In the genomic region with DNA sequence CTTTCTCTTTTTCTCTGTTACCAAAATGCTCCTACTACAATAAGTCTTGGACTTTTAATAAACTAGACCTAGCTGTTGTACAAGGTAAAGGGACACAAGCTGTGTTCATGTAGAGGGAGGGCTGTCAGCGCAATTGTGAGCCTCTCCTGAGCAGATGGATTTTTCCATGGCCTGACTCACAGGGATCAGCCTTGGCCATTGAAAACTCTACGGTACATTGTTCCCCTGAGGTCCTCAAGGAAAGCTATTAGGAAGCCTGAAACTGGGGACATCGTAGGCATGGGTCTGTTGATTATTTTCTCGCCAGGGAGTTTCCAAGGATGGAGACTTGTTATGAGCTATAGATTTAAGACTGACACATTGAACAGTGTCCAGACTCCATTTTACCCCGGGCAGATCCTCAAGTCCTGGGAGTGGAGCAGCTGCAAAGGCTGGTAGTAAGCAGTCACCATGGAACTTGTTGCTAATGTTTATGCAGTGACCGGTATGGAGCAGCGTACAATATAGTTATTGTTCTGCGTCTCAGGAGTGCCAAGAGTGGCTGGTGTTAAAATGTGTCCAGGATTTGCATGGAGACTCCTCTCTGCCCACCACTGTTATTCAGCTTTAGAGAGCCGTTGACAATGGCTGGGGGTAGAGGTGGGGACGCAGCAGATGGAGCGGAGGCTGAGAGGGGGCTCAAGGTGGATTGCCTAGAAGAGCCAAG, we compare ENCODE assay signal across 14 mouse cellular contexts. TPM values are rescaled to one million over a fixed set of nuclear protein-coding genes. Genes with fewer than 3 reads are reported as not detected.
A peak's percentile ranks its signal among the peaks of the same experiment; 100 is the strongest.
DNase-seq lines count a peak whose midpoint lies in the region; ATAC-seq and TF ChIP-seq lines count a peak whose summit lies in the region.
"Had no signal": no experiment of that assay in that cellular context is flagged by ENCODE, and none has a peak within 500 bp of the region (broad histone marks: within the 10 kb centered on the region; RNA-seq: fewer than 3 reads in every experiment).

No protein-coding gene starts in this region.

- intact Hi-C loops in left cerebral cortex, adult 2 months (cut with DNase I): no loop called here
- intact Hi-C loops in left cerebral cortex, postnatal 36 days (cut with DNase I): no loop called here

- no peaks in the 10 kb centered on the region for H3K9me3 ChIP-seq in stomach, embryonic 14.5 days (ENCODE audit: control insufficient read depth, low read depth, low read length)
- no peaks in the 10 kb centered on the region for H3K9me3 ChIP-seq in stomach, postnatal 0 days (ENCODE audit: control insufficient read depth, low read length)
- H3K9me3 ChIP-seq in forebrain, embryonic 15.5 days: no peaks in the 10 kb centered on the region
- no peaks in the 10 kb centered on the region for H3K9me3 ChIP-seq in limb, embryonic 12.5 days
- H3K9me3 ChIP-seq in stomach, embryonic 16.5 days (replicated peaks; ENCODE audit: control insufficient read depth, low read length): no peaks in the 10 kb centered on the region
- H3K9me3 ChIP-seq in liver, embryonic 11.5 days (ENCODE audit: control insufficient read depth, low read length): no peaks in the 10 kb centered on the region

- TF ChIP-seq EP300 in stomach, postnatal 0 days (optimal IDR thresholded peaks at IDR 0.05): no peak

- TF ChIP-seq CTCF in stomach, postnatal 0 days (IDR thresholded peaks at IDR 0.05; ENCODE audit: low read depth): no peak
- TF ChIP-seq CTCF in left cerebral cortex, adult 2 months (IDR thresholded peaks at IDR 0.05): no peak

- H3K27me3 ChIP-seq in stomach, embryonic 14.5 days (ENCODE audit: control insufficient read depth, insufficient read depth, low read length): no peaks in the 10 kb centered on the region
- no peaks in the 10 kb centered on the region for H3K27me3 ChIP-seq in stomach, postnatal 0 days (ENCODE audit: control insufficient read depth, insufficient read depth, low read length)
- H3K27me3 ChIP-seq in forebrain, embryonic 15.5 days: no peaks in the 10 kb centered on the region
- H3K27me3 ChIP-seq in limb, embryonic 12.5 days: no peaks in the 10 kb centered on the region
- no peaks in the 10 kb centered on the region for H3K27me3 ChIP-seq in stomach, embryonic 16.5 days (ENCODE audit: control insufficient read depth, insufficient read depth, low read length)
- H3K27me3 ChIP-seq in liver, embryonic 11.5 days (replicated peaks; ENCODE audit: control insufficient read depth, insufficient read depth, low read length): no peaks in the 10 kb centered on the region

- no peaks in the 10 kb centered on the region for H3K4me1 ChIP-seq in stomach, embryonic 14.5 days (ENCODE audit: control insufficient read depth, insufficient read depth, low read length)
- H3K4me1 ChIP-seq in stomach, postnatal 0 days (replicated peaks; ENCODE audit: control insufficient read depth, insufficient read depth): no peaks in the 10 kb centered on the region
- H3K4me1 ChIP-seq in forebrain, embryonic 15.5 days: 0 out of 2 replicates have a peak, but pooled peaks cover 7% of the 10 kb centered on the region
- peaks cover 21% of the 10 kb centered on the region for H3K4me1 ChIP-seq in limb, embryonic 12.5 days (replicated peaks)
- H3K4me1 ChIP-seq in stomach, embryonic 16.5 days (ENCODE audit: control insufficient read depth, insufficient read depth, low read length): no peaks in the 10 kb centered on the region
- H3K4me1 ChIP-seq in liver, embryonic 11.5 days (replicated peaks; ENCODE audit: control insufficient read depth, insufficient read depth, low read length): no peaks in the 10 kb centered on the region

- no peak overlapping the region for H3K27ac ChIP-seq in stomach, embryonic 14.5 days (ENCODE audit: low read length)
- no peak overlapping the region for H3K27ac ChIP-seq in stomach, postnatal 0 days (replicated peaks)
- peak overlapping the region; percentile 21; the same call in 1 of the 2 replicates for H3K27ac ChIP-seq in forebrain, embryonic 15.5 days (replicated peaks)
- H3K27ac ChIP-seq in limb, embryonic 12.5 days: peak overlapping the region; percentile 69
- no peak overlapping the region for H3K27ac ChIP-seq in stomach, embryonic 16.5 days (ENCODE audit: low read length)
- no peak overlapping the region for H3K27ac ChIP-seq in liver, embryonic 11.5 days (ENCODE audit: low read depth, low read length)
- no peak overlapping the region for H3K27ac ChIP-seq in left cerebral cortex, adult 2 months

- no peak for DNase-seq in stomach, postnatal 0 days (ENCODE audit: low spot score)
- DNase-seq in liver, embryonic 11.5 days (ENCODE audit: low spot score): no peak
- no peak for DNase-seq in left cerebral cortex, adult 2 months (ENCODE audit: extremely low spot score in 1 of 2, low spot score in 2 of 2)
- DNase-seq in left cerebral cortex, postnatal 36 days (ENCODE audit: low spot score in 2 of 2): no peak
- DNase-seq: cerebellum, adult 8-10 months; gastrocnemius, postnatal 25 days; lung, embryonic 14.5 days; right cerebral cortex, postnatal 14 days; thymus, adult 18-20 months had no signal

- 72% methylated on average over 11 of the region's 11 CpGs for WGBS in stomach, embryonic 14.5 days
- 66% methylated on average over 11 of the region's 11 CpGs for WGBS in stomach, postnatal 0 days
- 26% methylated on average over 11 of the region's 11 CpGs for WGBS in forebrain, embryonic 15.5 days
- WGBS in limb, embryonic 12.5 days: 65% methylated on average over 11 of the region's 11 CpGs
- 68% methylated on average over 11 of the region's 11 CpGs for WGBS in stomach, embryonic 16.5 days
- WGBS in liver, embryonic 11.5 days: 82% methylated on average over 11 of the region's 11 CpGs

- H3K36me3 ChIP-seq in stomach, embryonic 14.5 days (ENCODE audit: control insufficient read depth, insufficient read depth, low read length): no peaks in the 10 kb centered on the region
- H3K36me3 ChIP-seq in stomach, postnatal 0 days (ENCODE audit: control insufficient read depth, insufficient read depth, low read length): no peaks in the 10 kb centered on the region
- no peaks in the 10 kb centered on the region for H3K36me3 ChIP-seq in forebrain, embryonic 15.5 days
- H3K36me3 ChIP-seq in limb, embryonic 12.5 days: no peaks in the 10 kb centered on the region
- no peaks in the 10 kb centered on the region for H3K36me3 ChIP-seq in stomach, embryonic 16.5 days (ENCODE audit: control insufficient read depth, insufficient read depth, low read length)
- H3K36me3 ChIP-seq in liver, embryonic 11.5 days (ENCODE audit: control insufficient read depth, insufficient read depth, low read length): no peaks in the 10 kb centered on the region

- H3K4me3 ChIP-seq in stomach, embryonic 14.5 days (ENCODE audit: low read depth, low read length): no peak overlapping the region
- H3K4me3 ChIP-seq in stomach, postnatal 0 days (ENCODE audit: low read depth, low read length): no peak overlapping the region
- no peak overlapping the region for H3K4me3 ChIP-seq in forebrain, embryonic 15.5 days
- no peak overlapping the region for H3K4me3 ChIP-seq in limb, embryonic 12.5 days (replicated peaks)
- no peak overlapping the region for H3K4me3 ChIP-seq in stomach, embryonic 16.5 days (replicated peaks; ENCODE audit: low read length)
- H3K4me3 ChIP-seq in liver, embryonic 11.5 days (ENCODE audit: low read depth, low read length): no peak overlapping the region
- H3K4me3 ChIP-seq in left cerebral cortex, adult 2 months: no peak overlapping the region

- no peak overlapping the region for H3K4me2 ChIP-seq in stomach, embryonic 14.5 days (replicated peaks; ENCODE audit: low read depth, low read length)
- no peak overlapping the region for H3K4me2 ChIP-seq in stomach, postnatal 0 days (replicated peaks; ENCODE audit: low read depth)
- no peak overlapping the region for H3K4me2 ChIP-seq in forebrain, embryonic 15.5 days (replicated peaks)
- no peak overlapping the region for H3K4me2 ChIP-seq in limb, embryonic 12.5 days
- H3K4me2 ChIP-seq in stomach, embryonic 16.5 days (ENCODE audit: low read depth, low read length): no peak overlapping the region
- H3K4me2 ChIP-seq in liver, embryonic 11.5 days: no peak overlapping the region
- H3K4me2 ChIP-seq: lung, embryonic 14.5 days had no signal

- no peak overlapping the region for H3K9ac ChIP-seq in stomach, embryonic 14.5 days (replicated peaks; ENCODE audit: low read depth, low read length)
- no peak overlapping the region for H3K9ac ChIP-seq in stomach, postnatal 0 days (ENCODE audit: low read length)
- H3K9ac ChIP-seq in forebrain, embryonic 15.5 days (replicated peaks): no peak overlapping the region
- H3K9ac ChIP-seq in limb, embryonic 12.5 days (replicated peaks): no peak overlapping the region
- no peak overlapping the region for H3K9ac ChIP-seq in stomach, embryonic 16.5 days (ENCODE audit: low read length)
- H3K9ac ChIP-seq in liver, embryonic 11.5 days (ENCODE audit: low read depth, low read length): no peak overlapping the region
- H3K9ac ChIP-seq: lung, embryonic 14.5 days had no signal

- peak; percentile 33; the same call in 1 of the 2 replicates for ATAC-seq in stomach, embryonic 14.5 days (ENCODE audit: insufficient number of reproducible peaks, insufficient read depth, low FRiP score, low read depth)
- no peak for ATAC-seq in stomach, postnatal 0 days (ENCODE audit: low FRiP score, low TSS enrichment)
- ATAC-seq in forebrain, embryonic 15.5 days (replicated peaks): peak; percentile 92
- no peak for ATAC-seq in limb, embryonic 12.5 days (ENCODE audit: insufficient number of reproducible peaks, insufficient read depth, low FRiP score, low TSS enrichment, low read depth)
- peak; percentile 44 for ATAC-seq in stomach, embryonic 16.5 days (ENCODE audit: insufficient read depth, low FRiP score)
- ATAC-seq in liver, embryonic 11.5 days (replicated peaks; ENCODE audit: low FRiP score): no peak
- ATAC-seq: activated CD4-positive, CD25-positive, alpha-beta regulatory T cell, adult 4 months had no signal

RNA-seq across cellular contexts. Expression of a gene that starts 28.5 kb away (rescaled TPM):
- polyA plus RNA-seq in stomach, embryonic 14.5 days (2014; fragmentation: Nextera tagmentation; extraction: Ambion mirVana): 4.7 and 5.3 TPM in 2 replicates
- polyA plus RNA-seq in stomach, postnatal 0 days (2015; fragmentation: Nextera tagmentation; extraction: Ambion mirVana): 0.65 and 1.0 TPM in 2 replicates
- polyA plus RNA-seq in forebrain, embryonic 15.5 days (2015; fragmentation: Nextera tagmentation; extraction: Ambion mirVana): 10.3 and 12.1 TPM in 2 replicates
- 11.4 and 13.1 TPM in 2 replicates for polyA plus RNA-seq in limb, embryonic 12.5 days (2016; fragmentation: Nextera tagmentation; extraction: Ambion mirVana)
- 6.9 and 7.9 TPM in 2 replicates for polyA plus RNA-seq in stomach, embryonic 16.5 days (2015; fragmentation: Nextera tagmentation; extraction: Ambion mirVana)
- polyA plus RNA-seq in liver, embryonic 11.5 days (2014; fragmentation: Nextera tagmentation; extraction: Ambion mirVana): 10.9 and 12.7 TPM in 2 replicates
- total RNA-seq in left cerebral cortex, adult 2 months (2021): 1 to 10 TPM; 8.8 to 9.6 TPM
- 1 to 10 TPM; 7.1 to 9.1 TPM for total RNA-seq in left cerebral cortex, postnatal 36 days (2021)

Comparison
In these comparisons a context has a peak if more than half of its experiments do, and no peak if none do; other contexts are left out.
1. ATAC-seq: peak in stomach, embryonic 14.5 days (single experiment), forebrain, embryonic 15.5 days (single experiment) and stomach, embryonic 16.5 days (single experiment); none in stomach, postnatal 0 days (single experiment), limb, embryonic 12.5 days (single experiment) and liver, embryonic 11.5 days (single experiment).
2. H3K27ac ChIP-seq: peak in forebrain, embryonic 15.5 days (single experiment) and limb, embryonic 12.5 days (single experiment); none in stomach, embryonic 14.5 days (single experiment), stomach, postnatal 0 days (single experiment), stomach, embryonic 16.5 days (single experiment), liver, embryonic 11.5 days (single experiment) and left cerebral cortex, adult 2 months (single experiment).